26 mouse cellular contexts compared by ENCODE assay signal in genomic region chr8:3482240-3482740, GRCm38 (mm10). TPM values are rescaled to one million over a fixed set of nuclear protein-coding genes. Genes with fewer than 3 reads are reported as not detected.
DNase-seq lines count a peak whose midpoint lies in the region; ATAC-seq and TF ChIP-seq lines count a peak whose summit lies in the region.
"Had no signal": no experiment of that assay in that cellular context is flagged by ENCODE, and none has a peak within 500 bp of the region (broad histone marks: within the 10 kb centered on the region; RNA-seq: fewer than 3 reads in every experiment).

No protein-coding gene starts in this region.

- no peak overlapping the region for H3K9ac ChIP-seq in MEL (ENCODE audit: control insufficient read depth, low read depth, low read length, poor library complexity, severe bottlenecking)
- no peak overlapping the region for H3K9ac ChIP-seq in stomach, postnatal 0 days (ENCODE audit: low read length)
- H3K9ac ChIP-seq: embryonic facial prominence, embryonic 13.5 days; embryonic facial prominence, embryonic 15.5 days; forebrain, embryonic 12.5 days had no signal

- no peak for TF ChIP-seq CTCF in testis, adult 2 months (IDR thresholded peaks at IDR 0.05; ENCODE audit: control insufficient read depth, insufficient read depth, insufficient replicate concordance, low read depth, low read length)
- no peak for TF ChIP-seq CTCF in MEL (IDR thresholded peaks at IDR 0.05 in 2 of 3, conservative IDR thresholded peaks at IDR 0.05 in 1 of 3; ENCODE audit: control insufficient read depth in 1 of 3, insufficient read depth in 1 of 3, low read depth in 2 of 3, low read length in 3 of 3, poor library complexity in 1 of 3, severe bottlenecking in 1 of 3)
- TF ChIP-seq CTCF in stomach, postnatal 0 days (IDR thresholded peaks at IDR 0.05; ENCODE audit: low read depth) = no peak

- no peaks in the 10 kb centered on the region for H3K36me3 ChIP-seq in testis, adult 2 months (ENCODE audit: control insufficient read depth, insufficient read depth, low read length)
- H3K36me3 ChIP-seq in MEL (ENCODE audit: control insufficient read depth in 1 of 2, insufficient read depth in 2 of 2, low read length in 2 of 2) = peaks cover 0 to 10% of the 10 kb centered on the region in 2 experiments; a peak in 1 of 4 replicates
- H3K36me3 ChIP-seq in stomach, postnatal 0 days (ENCODE audit: control insufficient read depth, insufficient read depth, low read length) = no peaks in the 10 kb centered on the region
- H3K36me3 ChIP-seq: embryonic facial prominence, embryonic 13.5 days; embryonic facial prominence, embryonic 15.5 days; forebrain, embryonic 10.5 days; forebrain, embryonic 12.5 days; G1E had no signal

- 74% methylated on average over 22 of the region's 22 CpGs for WGBS in stomach, postnatal 0 days

- ATAC-seq in stomach, postnatal 0 days (ENCODE audit: low FRiP score, low TSS enrichment) = 0 out of 2 replicates have a peak, but pooled peaks have one; percentile 41
- ATAC-seq: forebrain, embryonic 14.5 days; forebrain, embryonic 16.5 days had no signal

- no peaks in the 10 kb centered on the region for H3K9me3 ChIP-seq in MEL (replicated peaks; ENCODE audit: insufficient read depth, low read length)
- H3K9me3 ChIP-seq in stomach, postnatal 0 days (ENCODE audit: control insufficient read depth, low read length) = no peaks in the 10 kb centered on the region
- H3K9me3 ChIP-seq: embryonic facial prominence, embryonic 13.5 days; embryonic facial prominence, embryonic 15.5 days; forebrain, embryonic 10.5 days; forebrain, embryonic 12.5 days; G1E had no signal

- H3K79me2 ChIP-seq in MEL (ENCODE audit: control insufficient read depth, insufficient read depth, low read length, poor library complexity) = no peaks in the 10 kb centered on the region

- H3K27me3 ChIP-seq in testis, adult 2 months (ENCODE audit: control insufficient read depth, insufficient read depth, low read length) = no peaks in the 10 kb centered on the region
- no peaks in the 10 kb centered on the region for H3K27me3 ChIP-seq in MEL (ENCODE audit: control insufficient read depth in 1 of 2, insufficient read depth in 2 of 2, low read length in 2 of 2)
- no peaks in the 10 kb centered on the region for H3K27me3 ChIP-seq in stomach, postnatal 0 days (ENCODE audit: control insufficient read depth, insufficient read depth, low read length)
- H3K27me3 ChIP-seq: embryonic facial prominence, embryonic 13.5 days; embryonic facial prominence, embryonic 15.5 days had no signal

- no peak for TF ChIP-seq RAD21 in MEL (IDR thresholded peaks at IDR 0.05; ENCODE audit: low read depth, low read length)

- no peak for TF ChIP-seq POLR2A in testis, adult 2 months (IDR thresholded peaks at IDR 0.05; ENCODE audit: control insufficient read depth, low read depth, low read length)
- peak in 1 of 2 experiments; percentile 27; a peak in 1 of 4 replicates for TF ChIP-seq POLR2A in MEL (IDR thresholded peaks at IDR 0.05; ENCODE audit: control insufficient read depth in 1 of 2, insufficient read depth in 1 of 2, low read depth in 1 of 2, low read length in 2 of 2, poor library complexity in 1 of 2)

- TF ChIP-seq EP300 in MEL (IDR thresholded peaks at IDR 0.05; ENCODE audit: low read depth in 1 of 2, low read length in 2 of 2) = peak in 1 of 2 experiments; percentile 62; a peak in 3 of 4 replicates
- TF ChIP-seq EP300 in stomach, postnatal 0 days (optimal IDR thresholded peaks at IDR 0.05) = no peak

- peak overlapping the region; percentile 76 for H3K4me3 ChIP-seq in testis, adult 2 months (ENCODE audit: control insufficient read depth, low read depth, low read length)
- peak overlapping the region; percentile 19 to 41 for H3K4me3 ChIP-seq in MEL (ENCODE audit: control insufficient read depth in 1 of 2, insufficient read depth in 1 of 2, low read depth in 2 of 2, low read length in 2 of 2)
- no peak overlapping the region for H3K4me3 ChIP-seq in stomach, postnatal 0 days (ENCODE audit: low read depth, low read length)
- H3K4me3 ChIP-seq: embryonic facial prominence, embryonic 13.5 days; embryonic facial prominence, embryonic 15.5 days; erythroblast, embryonic 14.5 days; forebrain, embryonic 10.5 days; forebrain, embryonic 12.5 days had no signal

- H3K4me1 ChIP-seq in testis, adult 2 months (ENCODE audit: control insufficient read depth, insufficient read depth, low read length) = peaks cover 8% of the 10 kb centered on the region
- H3K4me1 ChIP-seq in MEL (ENCODE audit: control insufficient read depth in 1 of 2, insufficient read depth in 2 of 2, low read length in 2 of 2) = peaks cover 0 to 10% of the 10 kb centered on the region in 2 experiments; a peak in 2 of 4 replicates
- H3K4me1 ChIP-seq in stomach, postnatal 0 days (replicated peaks; ENCODE audit: control insufficient read depth, insufficient read depth) = no peaks in the 10 kb centered on the region
- H3K4me1 ChIP-seq: embryonic facial prominence, embryonic 15.5 days; forebrain, embryonic 12.5 days had no signal

- H3K27ac ChIP-seq in testis, adult 2 months (ENCODE audit: control insufficient read depth, insufficient read depth, low read depth, low read length) = no peak overlapping the region
- no peak overlapping the region; the same call in 1 of the 2 replicates for H3K27ac ChIP-seq in MEL (ENCODE audit: control insufficient read depth, low read depth, low read length)
- no peak overlapping the region for H3K27ac ChIP-seq in stomach, postnatal 0 days (replicated peaks)
- H3K27ac ChIP-seq: embryonic facial prominence, embryonic 13.5 days; embryonic facial prominence, embryonic 15.5 days; forebrain, embryonic 10.5 days; forebrain, embryonic 12.5 days had no signal

- H3K4me2 ChIP-seq in stomach, postnatal 0 days (replicated peaks; ENCODE audit: low read depth) = no peak overlapping the region
- H3K4me2 ChIP-seq: embryonic facial prominence, embryonic 13.5 days; embryonic facial prominence, embryonic 15.5 days; forebrain, embryonic 12.5 days had no signal

- DNase-seq in testis, postnatal 14 days (ENCODE audit: low spot score) = no peak
- DNase-seq in MEL (ENCODE audit: low read depth, low spot score) (peak; percentile 76), MN1 (ENCODE audit: low spot score) (no peak)
- no peak for DNase-seq in stomach, postnatal 0 days (ENCODE audit: low spot score)
- no peak for DNase-seq in kidney, adult 9 months
- DNase-seq: adrenal gland, adult 2 months; adrenal gland, postnatal 10 days; adrenal gland, postnatal 25 days; cerebellum, adult 11 months; cerebellum, adult 18-20 months; cerebellum, adult 8-10 months; cerebellum, adult 9-11 months; cerebellum, postnatal 14 days; cerebellum, postnatal 36 days; embryo, embryonic 11 days had no signal

TF ChIP-seq in MEL, 35 proteins besides CTCF, POLR2A, EP300 and RAD21 (continues in another document):
- TF ChIP-seq SMC3 (IDR thresholded peaks at IDR 0.05; ENCODE audit: low read depth, low read length) (no peak), JUND (IDR thresholded peaks at IDR 0.05; ENCODE audit: low read depth, low read length) (no peak), NRF1 (IDR thresholded peaks at IDR 0.05; ENCODE audit: insufficient read depth, low read depth, low read length, poor library complexity, severe bottlenecking) (no peak), CHD1 (IDR thresholded peaks at IDR 0.05; ENCODE audit: low read depth, low read length) (no peak), USF1 (IDR thresholded peaks at IDR 0.05; ENCODE audit: low read depth, low read length) (no peak), UBTF (IDR thresholded peaks at IDR 0.05; ENCODE audit: borderline replicate concordance, insufficient read depth, low read depth, low read length) (no peak), TBP (IDR thresholded peaks at IDR 0.05; ENCODE audit: low read depth, low read length) (0 out of 2 replicates have a peak, but pooled peaks have one; percentile 12), USF2 (IDR thresholded peaks at IDR 0.05; ENCODE audit: borderline replicate concordance in 1 of 2, insufficient read depth in 1 of 2, low read depth in 1 of 2, low read length in 2 of 2) (no peak), POLR2AphosphoS2 (IDR thresholded peaks at IDR 0.05; ENCODE audit: low read length) (no peak), HCFC1 (IDR thresholded peaks at IDR 0.05; ENCODE audit: low read depth, low read length) (peak; percentile 32; the same call in 1 of the 2 replicates), MAX (IDR thresholded peaks at IDR 0.05; ENCODE audit: low read length) (no peak), MAFK (IDR thresholded peaks at IDR 0.05; ENCODE audit: borderline replicate concordance, low read depth, low read length) (no peak)

RNA-seq across cellular contexts. Expression of gene Zfp358, which starts 10.6 kb away (rescaled TPM):
- polyA plus RNA-seq in testis, adult 2 months (2012; rRNA removed) = 3.8 and 3.9 TPM in 2 replicates
- 5.0 and 5.2 TPM in 2 replicates for total RNA-seq in MEL (2012; rRNA removed)
- 10 to 100 TPM in 1 of 2 experiments, not detected in 1; 12.0 TPM for polyA plus RNA-seq in MEL (2012; ENCODE audit: insufficient read depth in 1 of 2, insufficient read length in 2 of 2, low read depth in 1 of 2, low replicate concordance in 2 of 2, missing spikeins in 1 of 2)
- 19.1 and 21.3 TPM in 2 replicates for polyA plus RNA-seq in stomach, postnatal 0 days (2015; fragmentation: Nextera tagmentation; extraction: Ambion mirVana)

RNA-seq across cellular contexts. Expression of gene Tex45, which starts 11.6 kb away (rescaled TPM):
- polyA plus RNA-seq in testis, adult 2 months (2012; rRNA removed) = 72.2 and 114 TPM in 2 replicates
- total RNA-seq in MEL (2012; rRNA removed) = 0.12 TPM in 1 of 2 replicates, not detected in the other
- under 1 TPM in 1 of 2 experiments, not detected in 1; 0.06 TPM for polyA plus RNA-seq in MEL (2012; ENCODE audit: insufficient read depth in 1 of 2, insufficient read length in 2 of 2, low read depth in 1 of 2, low replicate concordance in 2 of 2, missing spikeins in 1 of 2)
- polyA plus RNA-seq in stomach, postnatal 0 days (2015; fragmentation: Nextera tagmentation; extraction: Ambion mirVana) = 0.46 and 1.1 TPM in 2 replicates
- total RNA-seq: adrenal gland, postnatal 25 days; common myeloid progenitor, adult 5-6 weeks had no signal
- polyA plus RNA-seq: C2C12; embryonic facial prominence, embryonic 15.5 days; erythroblast, embryonic 14.5 days; forebrain, embryonic 10.5 days; forebrain, embryonic 12.5 days; G1E had no signal

RNA-seq across cellular contexts. Expression of gene Pex11g, which starts 14.8 kb away (rescaled TPM):
- 47.9 and 51.1 TPM in 2 replicates for polyA plus RNA-seq in testis, adult 2 months (2012; rRNA removed)
- 0.20 and 0.35 TPM in 2 replicates for total RNA-seq in MEL (2012; rRNA removed)
- 1 to 10 TPM in 1 of 2 experiments, not detected in 1; 1.4 TPM for polyA plus RNA-seq in MEL (2012; ENCODE audit: insufficient read depth in 1 of 2, insufficient read length in 2 of 2, low read depth in 1 of 2, low replicate concordance in 2 of 2, missing spikeins in 1 of 2)
- 11.6 and 15.4 TPM in 2 replicates for polyA plus RNA-seq in stomach, postnatal 0 days (2015; fragmentation: Nextera tagmentation; extraction: Ambion mirVana)

RNA-seq across cellular contexts. Expression of gene Mcoln1, which starts 18.0 kb away (rescaled TPM):
- polyA plus RNA-seq in testis, adult 2 months (2012; rRNA removed) = 39.7 and 46.5 TPM in 2 replicates
- 15.2 and 18.0 TPM in 2 replicates for total RNA-seq in MEL (2012; rRNA removed)
- polyA plus RNA-seq in MEL (2012; ENCODE audit: insufficient read depth in 1 of 2, insufficient read length in 2 of 2, low read depth in 1 of 2, low replicate concordance in 2 of 2, missing spikeins in 1 of 2) = 10 to 100 TPM in 1 of 2 experiments, not detected in 1; 47.6 TPM
- 24.7 and 28.4 TPM in 2 replicates for polyA plus RNA-seq in stomach, postnatal 0 days (2015; fragmentation: Nextera tagmentation; extraction: Ambion mirVana)

RNA-seq across cellular contexts. Expression of gene Pnpla6, which starts 32.9 kb away (rescaled TPM):
- 12.4 and 17.8 TPM in 2 replicates for polyA plus RNA-seq in testis, adult 2 months (2012; rRNA removed)
- total RNA-seq in MEL (2012; rRNA removed) = 7.6 and 8.6 TPM in 2 replicates
- polyA plus RNA-seq in MEL (2012; ENCODE audit: insufficient read depth in 1 of 2, insufficient read length in 2 of 2, low read depth in 1 of 2, low replicate concordance in 2 of 2, missing spikeins in 1 of 2) = 10 to 100 TPM in 1 of 2 experiments, not detected in 1; 16.5 TPM
- polyA plus RNA-seq in stomach, postnatal 0 days (2015; fragmentation: Nextera tagmentation; extraction: Ambion mirVana) = 15.4 and 16.0 TPM in 2 replicates

Comparison
In these comparisons a context has a peak if more than half of its experiments do, and no peak if none do; other contexts are left out.
1. RNA of gene Tex45, which starts 11.6 kb away (polyA plus RNA-seq): 72.2 to 114 TPM in testis, adult 2 months; 0.46 to 1.1 TPM in stomach, postnatal 0 days and 0.06 TPM in MEL; every median in the first group is over 10 times any median in the second.